Comparison of ENCODE assay signal across 23 mouse cellular contexts in genomic region chr19:33029688-33030444, GRCm38 (mm10).
A peak's percentile ranks its signal among the peaks of the same experiment; 100 is the strongest.
DNase-seq lines count a peak whose midpoint lies in the region; ATAC-seq and TF ChIP-seq lines count a peak whose summit lies in the region.
"Had no signal": no experiment of that assay in that cellular context is flagged by ENCODE, and none has a peak within 500 bp of the region (broad histone marks: within the 10 kb centered on the region; RNA-seq: fewer than 3 reads in every experiment).

No protein-coding gene starts in this region.

- no peak for ATAC-seq in embryonic facial prominence, embryonic 14.5 days (ENCODE audit: low read depth)
- ATAC-seq in lung, embryonic 14.5 days (ENCODE audit: insufficient read depth), result no peak; the same call in 1 of the 2 replicates
- ATAC-seq in intestine, embryonic 15.5 days, result peak; percentile 69
- ATAC-seq in stomach, embryonic 14.5 days (ENCODE audit: insufficient number of reproducible peaks, insufficient read depth, low FRiP score, low read depth), result no peak
- ATAC-seq: CD4-positive, CD25-positive, alpha-beta regulatory T cell, adult 4 months; forebrain, embryonic 13.5 days had no signal

- WGBS in embryonic facial prominence, embryonic 14.5 days, result 59% methylated on average over 5 of the region's 5 CpGs
- 70% methylated on average over 5 of the region's 5 CpGs for WGBS in embryonic facial prominence, embryonic 10.5 days
- WGBS in lung, embryonic 14.5 days, result 48% methylated on average over 5 of the region's 5 CpGs
- WGBS in intestine, embryonic 15.5 days, result 59% methylated on average over 5 of the region's 5 CpGs
- 65% methylated on average over 5 of the region's 5 CpGs for WGBS in stomach, embryonic 14.5 days

- DNase-seq in embryonic facial prominence, embryonic 14.5 days (ENCODE audit: low spot score), result peak; percentile 48
- DNase-seq in embryonic facial prominence, embryonic 10.5 days (ENCODE audit: low spot score), result no peak
- peak; percentile 37 for DNase-seq in lung, embryonic 14.5 days
- DNase-seq in lung, adult 18-20 months, result no peak
- DNase-seq in left cerebral cortex, adult 2 months (ENCODE audit: extremely low spot score in 1 of 2, low spot score in 2 of 2), result no peak
- DNase-seq in layer of hippocampus, postnatal 10 days (ENCODE audit: low spot score in 2 of 2), result no peak
- DNase-seq: adrenal gland, postnatal 36 days; cerebellum, adult 18-20 months; cerebellum, postnatal 25 days; heart, adult 11 months; heart, postnatal 36 days; kidney, adult 11 months; liver, embryonic 13.5 days; lung, postnatal 4 days; thymus, adult 18-20 months had no signal

- H3K4me2 ChIP-seq in embryonic facial prominence, embryonic 14.5 days (ENCODE audit: low read depth, low read length), result no peak overlapping the region
- no peak overlapping the region for H3K4me2 ChIP-seq in lung, embryonic 14.5 days
- H3K4me2 ChIP-seq in intestine, embryonic 15.5 days (replicated peaks), result no peak overlapping the region
- no peak overlapping the region; the same call in 1 of the 2 replicates for H3K4me2 ChIP-seq in stomach, embryonic 14.5 days (replicated peaks; ENCODE audit: low read depth, low read length)
- H3K4me2 ChIP-seq: forebrain, embryonic 13.5 days; heart, embryonic 13.5 days; hindbrain, embryonic 14.5 days; liver, embryonic 13.5 days had no signal

- no peaks in the 10 kb centered on the region for H3K36me3 ChIP-seq in embryonic facial prominence, embryonic 14.5 days (ENCODE audit: control insufficient read depth, insufficient read depth, low read length)
- H3K36me3 ChIP-seq in embryonic facial prominence, embryonic 10.5 days (replicated peaks), result no peaks in the 10 kb centered on the region
- H3K36me3 ChIP-seq in lung, embryonic 14.5 days (ENCODE audit: insufficient read depth), result no peaks in the 10 kb centered on the region
- no peaks in the 10 kb centered on the region for H3K36me3 ChIP-seq in intestine, embryonic 15.5 days
- H3K36me3 ChIP-seq in stomach, embryonic 14.5 days (ENCODE audit: control insufficient read depth, insufficient read depth, low read length), result no peaks in the 10 kb centered on the region
- H3K36me3 ChIP-seq: heart, embryonic 13.5 days; liver, embryonic 13.5 days; midbrain, embryonic 10.5 days had no signal

- H3K9ac ChIP-seq in embryonic facial prominence, embryonic 14.5 days (ENCODE audit: low read depth, low read length), result no peak overlapping the region
- H3K9ac ChIP-seq in lung, embryonic 14.5 days, result no peak overlapping the region
- H3K9ac ChIP-seq in intestine, embryonic 15.5 days, result no peak overlapping the region
- no peak overlapping the region for H3K9ac ChIP-seq in stomach, embryonic 14.5 days (replicated peaks; ENCODE audit: low read depth, low read length)
- H3K9ac ChIP-seq: forebrain, embryonic 13.5 days; heart, embryonic 13.5 days; hindbrain, embryonic 14.5 days; liver, embryonic 13.5 days had no signal

- no peak for TF ChIP-seq CTCF in lung, embryonic 14.5 days (IDR thresholded peaks at IDR 0.05; ENCODE audit: low read depth)
- no peak for TF ChIP-seq CTCF in left cerebral cortex, adult 2 months (IDR thresholded peaks at IDR 0.05)

- H3K9me3 ChIP-seq in embryonic facial prominence, embryonic 14.5 days (ENCODE audit: control insufficient read depth, low read length), result no peaks in the 10 kb centered on the region
- no peaks in the 10 kb centered on the region for H3K9me3 ChIP-seq in embryonic facial prominence, embryonic 10.5 days
- H3K9me3 ChIP-seq in lung, embryonic 14.5 days (ENCODE audit: low read depth, low read length), result no peaks in the 10 kb centered on the region
- H3K9me3 ChIP-seq in intestine, embryonic 15.5 days, result no peaks in the 10 kb centered on the region
- H3K9me3 ChIP-seq in stomach, embryonic 14.5 days (ENCODE audit: control insufficient read depth, low read depth, low read length), result no peaks in the 10 kb centered on the region
- H3K9me3 ChIP-seq: forebrain, embryonic 13.5 days; heart, embryonic 13.5 days; liver, embryonic 13.5 days; midbrain, embryonic 10.5 days had no signal

- peaks cover 7% of the 10 kb centered on the region; the same call in 1 of the 2 replicates for H3K4me1 ChIP-seq in embryonic facial prominence, embryonic 14.5 days (ENCODE audit: control insufficient read depth, insufficient read depth, low read length)
- peaks cover 2% of the 10 kb centered on the region; the same call in 1 of the 2 replicates for H3K4me1 ChIP-seq in embryonic facial prominence, embryonic 10.5 days
- H3K4me1 ChIP-seq in lung, embryonic 14.5 days (ENCODE audit: insufficient read depth), result peaks cover 4% of the 10 kb centered on the region; the same call in 1 of the 2 replicates
- H3K4me1 ChIP-seq in intestine, embryonic 15.5 days (replicated peaks), result 0 out of 2 replicates have a peak, but pooled peaks cover 5% of the 10 kb centered on the region
- peaks cover 7% of the 10 kb centered on the region; the same call in 1 of the 2 replicates for H3K4me1 ChIP-seq in stomach, embryonic 14.5 days (ENCODE audit: control insufficient read depth, insufficient read depth, low read length)
- H3K4me1 ChIP-seq: forebrain, embryonic 13.5 days; liver, embryonic 13.5 days; midbrain, embryonic 10.5 days had no signal

- H3K27me3 ChIP-seq in embryonic facial prominence, embryonic 14.5 days (replicated peaks; ENCODE audit: control insufficient read depth, insufficient read depth, low read length), result no peaks in the 10 kb centered on the region
- no peaks in the 10 kb centered on the region for H3K27me3 ChIP-seq in embryonic facial prominence, embryonic 10.5 days (replicated peaks; ENCODE audit: low read depth, poor library complexity, severe bottlenecking)
- H3K27me3 ChIP-seq in lung, embryonic 14.5 days (ENCODE audit: insufficient read depth, low read length), result no peaks in the 10 kb centered on the region
- no peaks in the 10 kb centered on the region for H3K27me3 ChIP-seq in intestine, embryonic 15.5 days (replicated peaks)
- H3K27me3 ChIP-seq in stomach, embryonic 14.5 days (ENCODE audit: control insufficient read depth, insufficient read depth, low read length), result no peaks in the 10 kb centered on the region
- H3K27me3 ChIP-seq: forebrain, embryonic 13.5 days; heart, embryonic 13.5 days; liver, embryonic 13.5 days had no signal

- H3K4me3 ChIP-seq in embryonic facial prominence, embryonic 14.5 days (ENCODE audit: low read depth, low read length), result no peak overlapping the region
- H3K4me3 ChIP-seq in embryonic facial prominence, embryonic 10.5 days, result no peak overlapping the region
- no peak overlapping the region for H3K4me3 ChIP-seq in lung, embryonic 14.5 days (ENCODE audit: low read depth, low read length)
- H3K4me3 ChIP-seq in intestine, embryonic 15.5 days (replicated peaks), result no peak overlapping the region
- H3K4me3 ChIP-seq in stomach, embryonic 14.5 days (ENCODE audit: low read depth, low read length), result no peak overlapping the region
- H3K4me3 ChIP-seq in left cerebral cortex, adult 2 months, result no peak overlapping the region
- H3K4me3 ChIP-seq: erythroblast, embryonic 14.5 days; forebrain, embryonic 13.5 days; heart, embryonic 13.5 days; liver, embryonic 13.5 days; midbrain, embryonic 10.5 days had no signal

- peak overlapping the region; percentile 40; the same call in 1 of the 2 replicates for H3K27ac ChIP-seq in embryonic facial prominence, embryonic 14.5 days (replicated peaks; ENCODE audit: low read depth, low read length)
- H3K27ac ChIP-seq in embryonic facial prominence, embryonic 10.5 days (replicated peaks), result no peak overlapping the region
- H3K27ac ChIP-seq in lung, embryonic 14.5 days (ENCODE audit: low read depth), result no peak overlapping the region; the same call in 1 of the 2 replicates
- H3K27ac ChIP-seq in intestine, embryonic 15.5 days, result peak overlapping the region; percentile 68
- peak overlapping the region; percentile 62; the same call in 1 of the 2 replicates for H3K27ac ChIP-seq in stomach, embryonic 14.5 days (ENCODE audit: low read length)
- H3K27ac ChIP-seq in left cerebral cortex, adult 2 months, result no peak overlapping the region
- H3K27ac ChIP-seq: forebrain, embryonic 13.5 days; heart, embryonic 13.5 days; hindbrain, embryonic 14.5 days; liver, embryonic 13.5 days; midbrain, embryonic 10.5 days had no signal

- intact Hi-C loops in left cerebral cortex, adult 2 months (cut with DNase I), result no loop called here

Comparison
In these comparisons a context has a peak if more than half of its experiments do, and no peak if none do; other contexts are left out.
1. DNase-seq: peak in embryonic facial prominence, embryonic 14.5 days (single experiment) and lung, embryonic 14.5 days (single experiment); none in embryonic facial prominence, embryonic 10.5 days (single experiment), lung, adult 18-20 months (0 of 2), left cerebral cortex, adult 2 months (0 of 2) and layer of hippocampus, postnatal 10 days (0 of 2).
2. H3K27ac ChIP-seq: peak in embryonic facial prominence, embryonic 14.5 days (single experiment), intestine, embryonic 15.5 days (single experiment) and stomach, embryonic 14.5 days (single experiment); none in embryonic facial prominence, embryonic 10.5 days (single experiment), lung, embryonic 14.5 days (single experiment) and left cerebral cortex, adult 2 months (single experiment).